Mouse (Mus musculus) ES-Bruce4 (cell line): Measurements from ENCODE around the gene Nktr.

ENCODE experiments used
- CTCF ChIP-seq: IDR thresholded peaks from one replicate; pipeline ENCODE4 v1.8.1; 2011; ENCODE audit warnings: low read depth, low read length
- EP300 ChIP-seq: IDR thresholded peaks from 2 replicates; pipeline ENCODE4 v1.6.1; 2011; ENCODE audit warnings: low read depth, low read length; ENCODE audit not compliant: insufficient read depth
- POLR2A ChIP-seq: IDR thresholded peaks from one replicate; pipeline ENCODE4 v1.8.1; 2011; ENCODE audit warnings: low read length; ENCODE audit not compliant: insufficient read depth

- no peak for TF ChIP-seq POLR2A
- TF ChIP-seq EP300, result no peak
- TF ChIP-seq CTCF, result no peak
These were observed 57.0 kb downstream of the Nktr start for GRCm38 (mm10) chr9:121775951-121776350.
